Mouse (Mus musculus) heart, adult 2 months (tissue): ENCODE measurements at regions not wholly inside any gene's neighbourhood (a gene's known extent, or its start where the extent isn't known, plus 50 kb on each side); places are given as distances from the start of the nearest gene placed in this dataset.

ENCODE experiments used
- DNase-seq, 2 experiments: peaks; one replicate each; pipeline ENCODE4 v3.0.0; 2021
- H3K27ac ChIP-seq: fragments of 200-600 bp; 2 replicates; pipeline ENCODE4 v1.8.1; 2022
- H3K27me3 ChIP-seq: fragments of 200-500 bp; 2 replicates; pipeline ENCODE4 v1.6.1; 2012; ENCODE audit warnings: mild to moderate bottlenecking, low read length, inconsistent platforms, mixed read lengths; ENCODE audit not compliant: control insufficient read depth, insufficient read depth
- H3K36me3 ChIP-seq: fragments of 200-500 bp; 2 replicates; pipeline ENCODE4 v1.6.1; 2012; ENCODE audit warnings: low read length, inconsistent platforms; ENCODE audit not compliant: control insufficient read depth, insufficient read depth
- H3K4me1 ChIP-seq: fragments of 200-500 bp; 2 replicates; pipeline ENCODE4 v1.6.1; 2011; ENCODE audit warnings: low read length; ENCODE audit not compliant: control insufficient read depth, insufficient read depth
- H3K4me3 ChIP-seq: fragments of 200-600 bp; 2 replicates; pipeline ENCODE4 v1.8.1; 2022
- H3K79me2 ChIP-seq: fragments of 200-500 bp; replicated peaks from 2 replicates; pipeline ENCODE4 v1.6.1; 2012; ENCODE audit warnings: mild to moderate bottlenecking, inconsistent platforms, low read length, moderate library complexity, mixed read lengths; ENCODE audit not compliant: control insufficient read depth, insufficient read depth
- H3K9ac ChIP-seq: fragments of 200-500 bp; 2 replicates; pipeline ENCODE4 v1.6.1; 2012; ENCODE audit warnings: low read depth, mild to moderate bottlenecking, control low read depth, inconsistent platforms, low read length, mixed read lengths
- CTCF ChIP-seq: fragments of 200-600 bp; IDR thresholded peaks from 2 replicates; pipeline ENCODE4 v1.8.1; 2022; ENCODE audit warnings: antibody characterized with exemption, mild to moderate bottlenecking, moderate library complexity
- EP300 ChIP-seq: fragments of 200-500 bp; IDR thresholded peaks from 2 replicates; pipeline ENCODE4 v1.6.1; 2011; ENCODE audit warnings: low read depth, low read length, control low read depth; ENCODE audit not compliant: insufficient read depth
- POLR2A ChIP-seq: fragments of 200-500 bp; IDR thresholded peaks from 2 replicates; pipeline ENCODE4 v1.6.1; 2011; ENCODE audit warnings: mild to moderate bottlenecking, low read depth, low read length, control low read depth; ENCODE audit not compliant: insufficient read depth
- WGBS: fragments of 180-500 bp; shearing (Covaris S2); methylation state at CpG from one replicate; pipeline ENCODE4 v1.1.7; 2018; 5-methylcytosine and 5-hydroxymethylcytosine counted together
- intact Hi-C: fragments of 180-260 bp; cut with DNase I; formaldehyde crosslinking; loops from one replicate; pipeline ENCODE4 v1.15.1; 2025

GRCm38 (mm10) chr10:118049330-118049729 is 92.3 kb upstream of the Mdm1 start:
- no peaks in the 10 kb centered on the region for H3K27me3 ChIP-seq
- peak; percentile 89 to 92 for DNase-seq
- TF ChIP-seq EP300 (peak; percentile 93), POLR2A (peak; percentile 41; the same call in 1 of the 2 replicates), CTCF (no peak)
- peaks cover 5% of the 10 kb centered on the region for H3K4me1 ChIP-seq
- H3K9ac ChIP-seq: peak overlapping the region; percentile 34
- 12% methylated on average over 10 of the region's 10 CpGs for WGBS
- peaks cover 3% of the 10 kb centered on the region for H3K36me3 ChIP-seq
- H3K79me2 ChIP-seq: no peaks in the 10 kb centered on the region
- H3K4me3 ChIP-seq: peak overlapping the region; percentile 39
- peak overlapping the region; percentile 96 for H3K27ac ChIP-seq
- intact Hi-C loops: loop anchor here (1.0 to 5.0 kb wide), 7 partner anchors 37 to 257 kb away; partner anchors contain the start of gene Nup107

- H3K9ac ChIP-seq: no peak overlapping the region
- no peak overlapping the region for H3K4me3 ChIP-seq
- no peaks in the 10 kb centered on the region for H3K27me3 ChIP-seq
- DNase-seq: no peak
- H3K79me2 ChIP-seq: no peaks in the 10 kb centered on the region
- H3K27ac ChIP-seq: peak overlapping the region; percentile 96; the same call in 1 of the 2 replicates
- intact Hi-C loops: no loop called here
- WGBS: 45% methylated on average over 5 of the region's 5 CpGs
- peaks cover 5% of the 10 kb centered on the region for H3K4me1 ChIP-seq
- peaks cover 3% of the 10 kb centered on the region for H3K36me3 ChIP-seq
- no peak for TF ChIP-seq EP300
- TF ChIP-seq CTCF: no peak
- TF ChIP-seq POLR2A: no peak
Measured at GRCm38 (mm10) chr10:118050152-118050641, 91.4 kb upstream of the Mdm1 start.

- Histone ChIP-seq H3K4me3 (no peak overlapping the region), H3K9ac (no peak overlapping the region), H3K27me3 (no peaks in the 10 kb centered on the region), H3K36me3 (peaks cover 3% of the 10 kb centered on the region), H3K4me1 (peaks cover 6% of the 10 kb centered on the region), H3K79me2 (no peaks in the 10 kb centered on the region), H3K27ac (no peak overlapping the region)
- peak in 1 of 2 experiments; percentile 53 for DNase-seq
- intact Hi-C loops: no loop called here
- 91% methylated on average over 11 of the region's 11 CpGs for WGBS
- TF ChIP-seq POLR2A: no peak
- TF ChIP-seq EP300: 0 out of 2 replicates have a peak, but pooled peaks have one; percentile 38
- TF ChIP-seq CTCF: no peak
Measured at GRCm38 (mm10) chr10:118052042-118052441, 89.6 kb upstream of the Mdm1 start.

GRCm38 (mm10) chr10:118052477-118052876 is 89.1 kb upstream of the Mdm1 start:
- Histone ChIP-seq H3K27ac (no peak overlapping the region), H3K4me3 (no peak overlapping the region), H3K79me2 (no peaks in the 10 kb centered on the region), H3K36me3 (peaks cover 3% of the 10 kb centered on the region), H3K27me3 (no peaks in the 10 kb centered on the region), H3K9ac (no peak overlapping the region), H3K4me1 (peaks cover 6% of the 10 kb centered on the region)
- TF ChIP-seq CTCF (no peak), EP300 (no peak), POLR2A (no peak)
- 83% methylated on average over 12 of the region's 12 CpGs for WGBS
- DNase-seq: no peak
- intact Hi-C loops: no loop called here

GRCm38 (mm10) chr10:118053037-118053436 is 88.6 kb upstream of the Mdm1 start:
- intact Hi-C loops: no loop called here
- TF ChIP-seq EP300: no peak
- TF ChIP-seq CTCF: no peak
- TF ChIP-seq POLR2A: no peak

GRCm38 (mm10) chr10:118056789-118057271 is 84.8 kb upstream of the Mdm1 start:
- Histone ChIP-seq H3K36me3 (no peaks in the 10 kb centered on the region), H3K9ac (no peak overlapping the region), H3K4me3 (no peak overlapping the region), H3K27ac (no peak overlapping the region), H3K4me1 (peaks cover 1% of the 10 kb centered on the region), H3K79me2 (no peaks in the 10 kb centered on the region), H3K27me3 (no peaks in the 10 kb centered on the region)
- intact Hi-C loops: no loop called here
- WGBS: 30% methylated on average over 9 of the region's 9 CpGs
- TF ChIP-seq POLR2A: no peak
- no peak for TF ChIP-seq CTCF
- TF ChIP-seq EP300: no peak
- no peak for DNase-seq

More at GRCm38 (mm10) chr10:118053037-118053436, 88.6 kb upstream of the Mdm1 start:
- Histone ChIP-seq H3K27me3 (no peaks in the 10 kb centered on the region), H3K4me1 (peaks cover 6% of the 10 kb centered on the region), H3K79me2 (no peaks in the 10 kb centered on the region), H3K27ac (no peak overlapping the region), H3K36me3 (peaks cover 3% of the 10 kb centered on the region), H3K9ac (no peak overlapping the region), H3K4me3 (no peak overlapping the region)
- DNase-seq: no peak
- WGBS: 84% methylated on average over 5 of the region's 5 CpGs
